Mouse (Mus musculus) natural killer cell, adult 2 months (primary cell): ENCODE data around the gene Slc26a6.

Experiments used
- DNase-seq, 2 experiments: peaks; one replicate each; pipeline ENCODE4 v3.0.0; 2022; ENCODE audit warnings: low spot score in 2 of 2

The Slc26a6 gene

GRCm38 (mm10) chr9:108852976-108853375, at the start of gene Slc26a6:
Slc26a6 (plus strand) TSS chr9:108853283.
- no peak for DNase-seq

- DNase-seq: no peak
These were observed 47.3 kb upstream of the Slc26a6 start for GRCm38 (mm10) chr9:108805768-108806167.

- no peak for DNase-seq
These were observed 46.7 kb upstream of the Slc26a6 start for GRCm38 (mm10) chr9:108806379-108806778.

- no peak for DNase-seq
These were observed 46.3 kb upstream of the Slc26a6 start for GRCm38 (mm10) chr9:108806831-108807230.

GRCm38 (mm10) chr9:108807674-108808073, 45.4 kb upstream of the Slc26a6 start:
- DNase-seq: no peak

GRCm38 (mm10) chr9:108808163-108808665, 44.9 kb upstream of the Slc26a6 start, which contains the start of gene Nckipsd:
Nckipsd (plus strand) TSS chr9:108808368.
- DNase-seq: peak; percentile 91 to 94

- DNase-seq: no peak
These were observed 43.9 kb upstream of the Slc26a6 start for GRCm38 (mm10) chr9:108809188-108809587.

- no peak for DNase-seq
These were observed 43.4 kb upstream of the Slc26a6 start for GRCm38 (mm10) chr9:108809723-108810122.

- DNase-seq: no peak
These were observed 42.6 kb upstream of the Slc26a6 start for GRCm38 (mm10) chr9:108810516-108810915.

- no peak for DNase-seq
These were observed 37.5 kb upstream of the Slc26a6 start for GRCm38 (mm10) chr9:108815557-108815956.

GRCm38 (mm10) chr9:108819495-108819894, 33.6 kb upstream of the Slc26a6 start:
- peak in 1 of 2 experiments; percentile 43 for DNase-seq

GRCm38 (mm10) chr9:108820077-108820476, 33.0 kb upstream of the Slc26a6 start:
- no peak for DNase-seq

- no peak for DNase-seq
These were observed 28.9 kb upstream of the Slc26a6 start for GRCm38 (mm10) chr9:108824144-108824685.

- DNase-seq: no peak
These were observed 28.2 kb upstream of the Slc26a6 start for GRCm38 (mm10) chr9:108824755-108825413.

GRCm38 (mm10) chr9:108825820-108826699, 27.0 kb upstream of the Slc26a6 start, which contains the start of gene Celsr3:
Celsr3 (plus strand) TSS chr9:108826320.
- DNase-seq: peak in 1 of 2 experiments; percentile 26

- peak; percentile 61 to 75 for DNase-seq
These were observed 26.3 kb upstream of the Slc26a6 start for GRCm38 (mm10) chr9:108826700-108827340.

- no peak for DNase-seq
These were observed 25.6 kb upstream of the Slc26a6 start for GRCm38 (mm10) chr9:108827454-108827853.

GRCm38 (mm10) chr9:108827906-108828305, 25.2 kb upstream of the Slc26a6 start:
- no peak for DNase-seq

GRCm38 (mm10) chr9:108831637-108832036, 21.4 kb upstream of the Slc26a6 start:
- peak; percentile 45 to 54 for DNase-seq

GRCm38 (mm10) chr9:108832390-108833108, 20.5 kb upstream of the Slc26a6 start:
- DNase-seq: peak; percentile 87 to 88

GRCm38 (mm10) chr9:108842989-108843388, 10.1 kb upstream of the Slc26a6 start:
- no peak for DNase-seq
